Mouse (Mus musculus): ENCODE data around the gene Sema7a. TPM values are rescaled to one million over a fixed set of nuclear protein-coding genes. Genes with fewer than 3 reads are reported as not detected.
A peak's percentile ranks its signal among the peaks of the same experiment; 100 is the strongest.

The Sema7a gene
- total RNA-seq, 4 experiments from 2014 or later, result 131 to 159 (median 145) TPM

DNA sequence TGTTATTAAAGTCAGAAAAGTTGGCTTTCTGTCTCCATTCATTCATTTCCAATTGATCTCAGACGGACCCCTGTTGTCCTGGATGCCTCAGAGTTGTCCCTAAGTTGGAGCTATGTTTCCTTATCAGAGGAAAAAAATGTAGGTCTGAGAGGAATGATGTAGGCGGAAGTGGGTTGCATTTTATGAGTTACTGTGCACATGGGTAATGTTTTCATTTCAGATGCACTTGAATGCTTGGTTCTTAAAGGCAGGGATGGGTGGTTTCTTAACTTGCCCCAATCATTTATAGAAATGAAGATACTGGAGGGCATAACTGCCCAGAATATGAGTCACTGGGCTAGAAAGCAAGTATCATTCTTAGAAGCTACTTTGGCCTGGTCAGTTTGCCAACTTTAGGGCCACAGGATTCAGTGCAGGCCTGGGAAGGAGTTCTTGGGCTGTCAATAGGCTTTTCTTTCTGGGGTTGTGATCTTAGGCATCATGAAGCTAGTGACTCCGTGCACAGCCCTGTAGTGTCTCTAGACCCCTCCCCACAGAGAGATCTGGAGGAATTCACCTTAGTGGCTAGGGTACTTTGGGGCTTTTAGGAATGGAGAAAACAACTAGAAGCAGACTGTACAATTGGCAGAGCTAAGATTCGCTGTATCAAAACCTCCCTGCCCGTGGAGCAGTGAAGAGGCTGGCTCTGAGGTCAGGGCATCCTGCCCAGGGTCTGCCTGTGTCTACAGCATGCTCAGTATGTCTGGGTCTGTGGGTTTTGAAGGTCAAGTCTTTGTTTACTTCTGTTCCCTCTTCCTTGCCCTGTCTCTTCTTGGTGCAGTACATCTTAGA lies 1.5 kb upstream of the Sema7a start:
- DNase-seq (ENCODE audit: low spot score in 2 of 2), result no peak

DNA sequence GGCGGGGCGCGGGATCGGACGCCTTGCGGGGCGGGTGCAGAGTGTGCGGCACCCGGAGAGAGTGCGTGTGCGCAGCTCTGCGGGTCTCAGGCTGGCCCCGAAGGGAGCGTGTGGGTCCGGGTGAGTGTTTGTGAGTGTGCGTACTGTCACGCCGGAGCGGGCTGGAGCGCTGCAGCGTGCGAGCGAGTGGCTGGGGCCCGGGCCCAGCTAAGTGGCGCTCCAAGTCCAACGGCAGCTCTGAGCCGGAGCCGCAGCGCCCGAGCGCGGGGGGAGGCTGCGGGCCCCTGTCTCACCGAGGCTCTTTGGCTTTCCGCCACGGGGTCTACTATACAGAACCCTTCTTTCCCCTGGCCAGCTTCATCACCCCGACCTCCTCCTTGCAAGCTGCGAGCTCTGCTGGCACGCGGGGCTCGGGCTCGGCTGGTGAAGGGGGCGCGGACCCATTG lies 460 bp downstream of the Sema7a start:
- DNase-seq (ENCODE audit: low spot score in 2 of 2), result no peak

GRCm38 (mm10) chr9:57940861-57941638 lies 1.1 kb downstream of the Sema7a start:
- no peak for DNase-seq (ENCODE audit: low spot score in 2 of 2)

DNA sequence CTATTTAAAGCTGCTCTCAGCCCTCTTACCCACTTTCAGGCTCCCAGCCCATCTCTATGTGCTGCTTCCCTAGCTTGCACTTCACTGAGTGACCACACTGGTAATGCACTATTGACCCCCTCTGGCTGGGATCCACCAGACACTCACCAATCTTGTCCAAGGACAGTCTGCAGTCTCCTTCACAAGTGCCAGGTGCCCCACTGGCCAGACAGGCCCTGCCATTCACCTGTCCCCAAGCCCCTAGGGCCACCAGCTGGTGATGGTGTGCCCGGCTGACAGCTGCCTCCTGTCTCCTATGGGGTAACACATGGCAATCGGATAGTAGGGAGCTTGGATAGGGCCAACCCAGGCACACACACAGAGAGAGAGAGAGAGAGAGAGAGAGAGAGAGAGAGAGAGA lies 2.1 kb downstream of the Sema7a start:
- no peak for DNase-seq (ENCODE audit: low spot score in 2 of 2)

- no peak for DNase-seq (ENCODE audit: low spot score in 2 of 2)
Observed at GRCm38 (mm10) chr9:57943067-57943466, 3.2 kb downstream of the Sema7a start.

DNA sequence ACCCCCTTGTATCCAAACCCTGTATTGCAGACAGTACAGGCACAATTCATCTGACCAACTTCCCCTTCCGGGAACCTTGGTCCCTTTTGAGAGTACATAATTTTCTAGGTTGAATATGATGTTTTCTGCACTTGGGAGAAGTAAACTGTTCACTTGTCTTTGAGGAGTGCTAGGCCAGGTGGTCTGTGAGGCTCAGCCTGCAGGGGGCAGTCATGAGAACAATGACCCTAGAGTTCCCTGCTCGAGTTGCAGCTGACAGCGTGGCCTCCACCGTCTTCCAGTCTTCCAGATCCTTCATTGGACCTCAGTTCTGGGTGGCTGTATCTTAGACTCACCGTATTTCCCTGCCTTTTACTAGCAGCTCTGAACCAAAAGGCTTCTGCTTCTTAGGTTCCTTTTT lies 4.7 kb downstream of the Sema7a start:
- no peak for DNase-seq (ENCODE audit: low spot score in 2 of 2)

GRCm38 (mm10) chr9:57945771-57946616 lies 6.1 kb downstream of the Sema7a start:
- DNase-seq (ENCODE audit: low spot score in 2 of 2), result no peak

DNA sequence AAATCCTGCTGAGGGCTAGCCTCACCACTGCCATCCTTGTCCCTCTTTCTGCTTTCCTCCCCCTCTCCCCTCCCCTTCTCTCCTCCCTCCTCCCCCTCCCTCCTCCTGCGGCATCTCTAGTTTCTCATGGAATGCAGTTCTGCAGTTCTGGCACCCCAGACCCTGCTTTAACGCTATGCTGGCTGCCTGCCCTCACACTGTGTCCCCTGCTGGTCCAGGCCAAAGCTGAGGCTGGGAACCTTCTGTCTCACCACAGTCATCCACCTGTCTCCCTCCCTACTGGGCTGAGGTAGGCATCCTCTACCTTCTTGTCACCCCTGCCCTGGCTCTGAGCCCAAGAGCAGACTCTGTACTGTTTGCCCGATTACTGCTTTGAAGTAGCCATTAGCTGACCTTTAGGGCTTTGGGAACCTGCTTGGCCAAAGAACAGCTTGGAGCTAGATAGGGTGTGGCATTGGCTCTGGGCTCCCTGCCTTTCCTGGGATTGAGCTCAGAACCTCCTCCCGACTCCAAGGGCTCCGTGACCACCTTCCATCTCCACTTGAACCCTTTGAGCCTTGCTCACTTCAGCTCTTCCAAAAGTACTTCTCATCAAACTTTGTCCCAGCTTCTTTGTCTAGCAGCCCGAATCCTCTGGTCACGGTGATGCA lies 7.6 kb downstream of the Sema7a start:
- DNase-seq (ENCODE audit: low spot score in 2 of 2), result no peak

GRCm38 (mm10) chr9:57948333-57948931 lies 8.5 kb downstream of the Sema7a start:
- DNase-seq (ENCODE audit: low spot score in 2 of 2), result no peak

GRCm38 (mm10) chr9:57949102-57949704 lies 9.3 kb downstream of the Sema7a start:
- DNase-seq (ENCODE audit: low spot score in 2 of 2), result no peak

DNA sequence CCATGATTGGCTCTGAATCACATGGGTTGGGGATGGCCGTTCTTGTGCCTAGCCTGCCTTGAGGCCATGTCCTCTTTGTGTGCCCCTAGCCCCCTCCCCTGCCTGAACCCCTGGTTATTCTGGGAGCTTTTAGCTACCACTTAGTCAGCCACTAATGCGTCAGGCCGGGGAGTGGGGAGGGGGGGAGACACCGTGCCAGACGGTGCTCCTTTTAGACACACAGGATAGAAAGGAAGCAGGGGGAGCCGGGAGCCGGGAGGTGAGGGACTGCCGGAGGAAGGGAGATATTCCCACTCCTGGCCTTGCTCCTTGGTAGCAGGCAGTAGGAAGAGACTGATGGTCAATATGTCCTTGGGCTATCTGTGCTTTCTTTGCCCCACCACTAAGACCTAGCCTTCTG lies 10.0 kb downstream of the Sema7a start:
- no peak for DNase-seq (ENCODE audit: low spot score in 2 of 2)

DNA sequence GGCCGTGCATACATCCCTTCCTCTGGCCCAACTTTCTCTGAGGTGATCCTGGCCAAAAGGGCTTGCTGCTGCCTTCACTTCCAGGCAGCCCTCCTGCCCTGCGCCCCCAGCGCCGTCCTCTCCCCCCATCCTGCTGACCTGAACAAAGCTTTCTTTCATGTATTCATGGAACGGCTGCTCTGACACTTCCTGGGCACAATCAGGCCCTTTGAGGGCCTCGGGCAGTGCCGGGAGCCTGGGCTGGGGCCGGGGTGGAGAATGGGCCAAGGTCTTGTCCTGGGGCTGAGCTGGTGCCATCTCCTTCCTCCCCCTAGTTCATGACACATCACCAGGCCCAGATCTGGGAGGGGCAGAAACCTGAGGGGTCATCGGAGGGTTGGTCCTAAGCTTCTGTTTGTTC lies 10.6 kb downstream of the Sema7a start:
- DNase-seq (ENCODE audit: low spot score in 2 of 2), result peak in 1 of 2 experiments; percentile 77

DNA sequence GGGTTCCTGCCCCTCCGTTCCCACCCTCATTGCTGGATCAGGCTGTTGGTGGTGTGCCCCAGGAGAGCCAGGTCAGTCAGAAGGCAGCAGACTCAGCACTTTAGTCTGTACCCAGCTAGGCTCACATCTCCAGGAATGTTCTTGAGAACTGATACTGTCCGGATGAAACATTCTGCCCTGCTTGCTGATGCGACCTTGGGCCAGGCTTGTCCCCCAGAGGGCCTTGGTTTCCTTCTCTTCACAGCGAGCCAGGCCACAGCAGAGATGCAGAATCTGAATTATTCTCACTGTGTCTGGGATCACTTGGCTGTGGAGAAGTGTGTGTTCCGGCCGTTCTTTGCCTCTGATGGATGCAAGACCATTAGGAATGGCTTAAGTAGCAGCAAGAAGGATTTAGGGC lies 12.1 kb downstream of the Sema7a start:
- DNase-seq (ENCODE audit: low spot score in 2 of 2), result no peak

- DNase-seq (ENCODE audit: low spot score in 2 of 2), result no peak
Observed at GRCm38 (mm10) chr9:57954962-57955744, 15.2 kb downstream of the Sema7a start.

DNA sequence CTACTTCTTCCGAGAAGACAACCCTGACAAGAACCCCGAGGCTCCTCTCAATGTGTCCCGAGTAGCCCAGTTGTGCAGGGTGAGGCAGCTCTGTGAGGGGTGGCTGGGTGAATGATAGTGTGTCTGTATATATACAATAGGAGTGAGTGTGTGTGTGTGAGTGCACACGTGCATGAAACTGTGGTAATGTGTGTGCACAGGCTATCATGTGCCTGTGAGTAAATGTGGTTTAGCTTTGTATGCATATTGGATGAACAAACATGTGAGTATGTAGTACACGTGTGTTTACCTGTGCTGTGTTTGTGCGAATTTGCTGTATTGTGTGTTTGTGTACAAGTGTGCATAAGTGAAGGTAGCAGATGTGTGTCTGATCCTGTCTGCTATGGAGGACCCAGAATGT lies 15.9 kb downstream of the Sema7a start:
- DNase-seq (ENCODE audit: low spot score in 2 of 2), result no peak

- no peak for DNase-seq (ENCODE audit: low spot score in 2 of 2)
Observed at GRCm38 (mm10) chr9:57956196-57956837, 16.4 kb downstream of the Sema7a start.

DNA sequence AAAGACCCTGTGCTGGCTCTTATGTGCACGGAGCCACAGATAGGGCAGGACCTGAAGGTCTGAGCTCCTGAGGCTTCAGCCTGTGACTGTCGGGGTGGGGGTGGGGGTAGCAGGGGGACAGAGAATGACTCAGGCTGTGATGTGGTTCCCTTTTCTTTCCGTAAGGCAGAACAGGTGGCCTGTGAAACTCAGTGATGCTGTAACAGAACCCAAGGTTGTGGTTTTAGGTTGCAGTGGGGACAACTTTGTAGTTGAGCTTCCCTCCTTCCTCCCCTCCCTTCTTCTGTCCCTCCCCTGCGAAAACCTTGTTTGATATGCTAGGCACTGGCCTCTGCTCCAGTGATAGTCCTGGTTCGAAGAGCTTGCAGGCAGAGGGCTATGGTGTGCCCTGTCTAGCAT lies 16.9 kb downstream of the Sema7a start:
- DNase-seq (ENCODE audit: low spot score in 2 of 2), result no peak

- DNase-seq (ENCODE audit: low spot score in 2 of 2), result no peak
Observed at GRCm38 (mm10) chr9:57958615-57959014, 18.7 kb downstream of the Sema7a start.

DNA sequence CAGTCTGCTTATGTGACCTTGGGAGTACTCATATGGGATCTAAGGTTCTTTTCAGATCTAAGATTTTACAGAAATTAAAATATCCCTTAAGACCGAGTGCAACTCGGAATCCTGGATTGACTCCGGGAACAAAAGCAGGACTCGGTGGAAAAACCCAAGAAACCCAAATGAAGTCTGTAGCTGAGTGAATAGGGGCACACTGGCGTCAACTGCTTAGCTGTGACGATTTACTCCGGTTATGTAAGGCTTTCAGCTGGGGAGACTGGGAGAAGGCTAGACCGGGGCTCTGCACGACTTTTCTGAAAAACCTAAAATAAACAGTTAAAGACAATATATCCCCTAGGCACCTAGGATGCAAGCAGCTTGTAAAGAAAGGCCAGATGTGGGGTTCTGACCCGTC lies 19.5 kb downstream of the Sema7a start:
- DNase-seq (ENCODE audit: low spot score in 2 of 2), result no peak
